Mouse (Mus musculus) heart, postnatal 0 days (tissue): ENCODE measurements around the gene Casp3.

ENCODE experiments used
- CTCF ChIP-seq: IDR thresholded peaks from 2 replicates; pipeline ENCODE4 v1.5.1; 2016; ENCODE audit warnings: antibody characterized with exemption, control low read depth, low read depth
- EP300 ChIP-seq: IDR thresholded peaks from 2 replicates; pipeline ENCODE4 v1.6.1; 2016; ENCODE audit warnings: antibody characterized with exemption, low read depth

DNA sequence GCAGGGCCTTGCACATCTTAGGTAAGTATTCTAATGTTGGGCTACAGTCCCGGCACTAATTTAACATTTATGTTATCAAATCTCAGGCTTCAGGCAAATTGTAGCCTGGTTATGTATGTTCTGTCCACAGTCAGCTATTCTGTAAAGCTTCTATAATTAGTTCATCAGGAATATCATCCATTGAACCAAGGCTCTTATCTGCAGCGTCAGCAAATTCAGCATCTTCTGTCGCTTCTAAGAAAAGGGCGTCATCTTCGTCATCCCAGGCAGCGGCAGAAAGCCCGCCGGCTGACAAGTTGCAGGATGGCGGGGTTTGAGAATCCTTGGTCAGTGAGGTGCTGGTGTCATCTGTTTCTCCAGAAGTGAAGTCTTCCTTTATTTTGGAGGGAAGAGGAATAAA is 38.3 kb upstream of the Casp3 start:
- TF ChIP-seq CTCF (no peak), EP300 (no peak)
